Mouse (Mus musculus): ENCODE measurements around the gene Mylk.

Gene Mylk

DNA sequence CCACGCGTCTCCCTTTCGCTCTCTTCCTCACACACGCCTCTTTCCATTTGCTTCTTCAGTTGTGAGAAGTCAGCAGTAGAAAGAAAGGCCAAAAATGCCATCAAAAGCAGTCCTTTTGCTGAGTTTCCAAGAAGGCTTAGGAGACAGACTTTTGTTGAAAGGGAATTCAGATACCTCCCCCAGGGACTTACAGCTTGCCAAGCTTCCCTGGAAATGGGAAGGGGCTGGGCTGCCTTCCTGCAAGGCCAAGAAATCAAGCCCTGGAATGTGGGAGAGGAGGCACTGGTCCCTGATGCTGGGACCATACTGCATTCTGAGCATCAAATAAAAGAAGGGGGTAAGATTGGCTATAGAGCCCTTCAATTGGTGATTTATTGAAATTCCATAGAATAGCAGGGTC is 159.9 kb downstream of the Mylk start:
- DNase-seq = no peak

DNA sequence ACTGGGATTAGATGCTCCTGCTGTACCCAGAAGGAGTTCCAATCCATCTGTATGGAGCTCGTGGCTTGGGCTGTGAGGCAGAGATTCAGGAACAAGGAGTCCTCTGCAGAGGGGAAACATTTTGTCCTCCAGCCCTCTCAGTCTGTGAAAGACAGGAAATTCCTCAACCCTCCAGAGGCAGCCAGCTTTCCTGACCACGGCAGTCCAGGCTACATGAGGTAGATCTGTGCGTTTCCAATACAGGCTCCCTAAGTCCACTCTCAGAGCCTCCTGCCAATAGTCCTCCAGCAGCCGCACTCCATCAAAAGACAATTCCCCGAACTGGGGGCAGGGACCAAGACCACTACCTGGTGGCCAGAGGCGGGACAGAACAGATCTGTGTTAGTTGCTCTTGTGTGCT is 164.4 kb downstream of the Mylk start:
- DNase-seq = no peak

GRCm38 (mm10) chr16:34917373-34917900 is 172.4 kb downstream of the Mylk start:
- DNase-seq = no peak

DNA sequence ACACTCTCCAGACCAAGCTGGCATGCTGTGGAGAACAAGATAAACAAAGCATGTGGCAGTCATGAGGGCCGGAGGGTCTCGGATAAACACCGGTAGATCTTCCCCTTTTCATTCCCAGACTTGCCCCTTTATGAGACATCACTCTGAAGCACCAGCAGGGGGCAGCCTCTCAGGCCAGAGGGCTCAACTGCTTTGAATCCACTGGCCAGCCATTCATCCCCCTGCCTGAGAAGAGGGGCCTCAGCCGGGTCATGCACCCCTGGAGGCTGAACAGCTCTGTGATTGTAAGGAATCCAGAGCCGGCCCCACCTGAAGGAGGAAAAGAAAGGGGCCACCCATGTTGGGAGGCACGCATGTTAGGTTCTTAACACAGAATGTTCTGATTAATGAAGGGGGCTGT is 175.2 kb downstream of the Mylk start:
- DNase-seq = peak; percentile 84

- DNase-seq = no peak
Observed at GRCm38 (mm10) chr16:34920868-34921267, 175.9 kb downstream of the Mylk start.

GRCm38 (mm10) chr16:34921319-34921718 is 176.3 kb downstream of the Mylk start:
- no peak for DNase-seq

DNA sequence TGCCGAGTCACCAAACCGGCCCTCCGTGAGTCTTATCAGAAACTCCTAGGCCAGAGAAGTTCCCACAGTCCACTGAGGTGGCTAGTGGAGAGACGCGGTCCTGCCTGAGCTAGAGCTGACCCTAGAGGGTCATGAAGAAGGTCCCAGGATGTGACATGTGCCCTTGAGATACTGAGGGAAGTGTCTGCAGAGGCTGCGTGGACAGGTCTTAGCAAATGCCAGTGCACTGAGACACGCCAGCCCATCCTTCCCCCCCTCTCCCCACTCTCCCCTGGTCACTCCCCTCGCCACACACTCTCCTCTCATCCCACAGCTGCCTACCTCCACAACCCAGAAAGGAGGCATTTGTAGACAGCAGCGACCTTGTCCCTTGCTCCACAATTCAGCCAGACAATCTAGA is 178.6 kb downstream of the Mylk start:
- DNase-seq = no peak

GRCm38 (mm10) chr16:34924324-34924723 is 179.3 kb downstream of the Mylk start:
- no peak for DNase-seq

DNA sequence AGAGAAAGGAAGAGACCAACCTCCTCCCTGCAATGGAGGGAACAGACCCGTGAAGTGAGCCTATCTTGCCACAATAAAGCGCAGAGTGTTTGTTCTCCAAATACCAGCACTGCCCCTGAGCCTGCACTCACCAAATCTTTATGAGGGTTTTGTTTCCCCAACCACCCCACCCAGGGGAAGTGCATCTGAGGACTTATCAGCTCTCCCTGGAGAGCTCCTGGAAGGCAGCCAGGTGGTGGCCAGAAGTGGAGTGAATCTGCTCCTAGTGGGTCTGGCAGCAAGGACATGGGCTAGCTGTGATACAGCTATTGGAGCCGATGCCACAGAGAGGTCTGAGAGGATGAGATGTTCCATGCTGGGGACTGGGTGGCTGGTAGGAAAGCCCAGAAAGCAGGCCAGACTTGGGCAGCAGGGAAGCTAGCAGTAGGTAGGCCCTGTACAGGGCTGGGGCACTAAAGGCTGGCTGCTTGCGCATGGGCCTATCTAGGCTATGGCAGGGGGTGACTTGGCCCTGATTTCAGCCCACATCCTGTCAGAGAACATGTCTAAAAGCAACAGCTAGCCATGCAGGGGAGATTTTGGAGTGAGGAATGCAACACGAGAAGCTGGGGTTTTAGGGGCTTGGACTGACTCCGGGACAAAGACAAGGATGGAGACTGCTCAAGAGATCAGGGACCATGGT is 180.1 kb downstream of the Mylk start:
- no peak for DNase-seq

- no peak for DNase-seq
Observed at GRCm38 (mm10) chr16:34926531-34927435, 181.8 kb downstream of the Mylk start.

GRCm38 (mm10) chr16:34929686-34930085 is 184.7 kb downstream of the Mylk start:
- DNase-seq = no peak

DNA sequence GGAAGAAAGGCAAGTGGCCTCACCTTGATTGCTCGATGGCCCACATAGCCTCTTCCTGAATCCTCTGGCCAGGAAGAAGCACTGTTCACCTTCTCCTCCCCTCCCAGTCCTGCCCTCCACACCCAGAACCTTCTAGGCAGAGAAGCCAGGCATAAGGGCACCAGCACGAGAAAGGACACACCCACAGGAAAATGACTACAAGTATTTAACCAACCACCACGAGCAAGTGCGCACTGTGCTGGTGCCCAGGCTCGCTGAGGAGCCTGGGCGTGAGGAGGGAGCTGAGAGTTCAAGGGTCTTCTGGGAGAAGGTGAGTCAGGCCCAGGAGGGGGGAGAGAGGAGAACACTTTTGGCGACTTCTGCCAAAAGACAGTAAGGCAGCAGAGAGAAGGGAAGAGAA is 185.1 kb downstream of the Mylk start:
- no peak for DNase-seq

GRCm38 (mm10) chr16:34931306-34931705 is 186.3 kb downstream of the Mylk start:
- no peak for DNase-seq

DNA sequence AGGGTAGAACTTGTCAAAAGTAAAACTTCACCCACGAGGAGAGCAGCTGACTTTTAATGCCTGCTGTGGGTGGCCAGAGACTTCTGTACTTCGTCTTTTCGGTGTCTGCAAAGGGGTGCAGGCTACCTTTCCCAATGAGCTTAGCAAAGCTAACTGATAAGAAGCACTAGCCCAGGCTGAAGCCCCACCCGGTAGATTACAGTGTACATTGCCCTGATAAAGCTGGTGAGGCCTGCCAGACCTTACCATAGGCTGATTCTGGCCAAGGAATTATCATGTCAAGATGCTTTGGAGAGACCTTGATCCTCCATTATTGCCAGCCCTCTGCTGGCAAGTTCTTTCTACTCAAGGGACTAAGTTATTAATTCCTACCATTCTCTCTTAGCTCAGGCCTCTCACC is 188.2 kb downstream of the Mylk start:
- DNase-seq = no peak

GRCm38 (mm10) chr16:34934486-34934885 is 189.5 kb downstream of the Mylk start:
- peak; percentile 29 for DNase-seq

DNA sequence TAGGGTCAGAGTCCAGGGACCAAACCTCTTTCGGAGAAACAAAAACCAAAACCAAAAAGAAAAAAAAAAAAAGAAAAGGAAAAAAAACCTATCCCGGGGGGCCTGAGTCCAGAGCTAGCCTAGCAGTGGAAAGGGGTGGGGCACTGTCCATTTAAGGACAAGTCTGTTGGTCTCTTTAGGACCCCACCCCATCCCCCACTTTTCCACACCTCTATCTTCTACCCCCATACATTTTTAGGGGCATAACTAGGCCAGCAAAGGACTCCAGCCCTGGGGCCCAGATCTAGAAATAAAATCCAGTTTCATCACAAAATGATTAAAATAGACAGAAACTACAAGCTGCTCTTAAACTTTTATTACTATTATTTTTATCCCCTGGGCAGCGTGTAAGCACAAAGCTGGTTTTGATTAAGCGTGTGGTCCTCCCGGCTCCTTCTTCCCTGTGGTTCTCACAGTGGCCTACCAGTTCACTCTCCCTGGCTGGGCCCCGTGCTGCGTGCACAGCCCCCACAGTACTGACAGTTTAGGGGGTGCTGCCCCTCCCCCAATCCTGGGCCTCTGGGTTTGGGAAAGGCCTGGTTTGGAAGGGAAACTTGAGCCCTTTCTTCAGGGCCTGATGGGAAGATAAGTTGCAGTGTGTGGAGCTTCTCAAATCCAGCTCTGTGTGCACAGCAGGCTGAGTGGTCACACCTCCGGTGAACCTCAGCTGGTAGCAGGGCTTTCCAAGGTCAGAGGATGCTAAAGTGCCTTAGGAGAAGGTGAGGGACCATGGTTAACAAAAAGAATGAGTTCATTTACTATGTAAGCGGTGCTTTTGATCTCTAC is 190.7 kb downstream of the Mylk start:
- DNase-seq = no peak

DNA sequence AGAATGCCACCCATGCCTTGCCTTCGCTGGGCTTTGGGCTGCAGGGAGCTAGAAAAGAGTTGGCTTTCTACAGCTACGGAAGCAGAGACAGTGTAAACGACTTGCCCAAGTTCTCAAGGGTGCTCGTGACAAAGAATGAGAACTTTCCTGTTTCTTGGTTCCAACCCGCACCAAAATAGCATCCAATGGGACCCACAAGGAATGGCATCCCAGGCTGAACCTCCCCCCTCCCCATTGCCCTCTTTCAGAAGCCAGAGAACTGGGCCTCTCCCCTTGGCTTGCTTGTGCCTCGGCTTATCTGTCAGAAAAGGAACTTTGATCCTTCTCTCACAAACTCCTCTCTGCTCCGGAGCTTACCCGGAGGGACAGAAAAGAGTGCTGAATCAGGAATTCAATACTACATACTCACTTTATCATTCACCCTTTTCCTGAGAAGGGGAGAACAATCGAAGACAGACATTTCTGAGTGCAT is 191.4 kb downstream of the Mylk start:
- no peak for DNase-seq

DNA sequence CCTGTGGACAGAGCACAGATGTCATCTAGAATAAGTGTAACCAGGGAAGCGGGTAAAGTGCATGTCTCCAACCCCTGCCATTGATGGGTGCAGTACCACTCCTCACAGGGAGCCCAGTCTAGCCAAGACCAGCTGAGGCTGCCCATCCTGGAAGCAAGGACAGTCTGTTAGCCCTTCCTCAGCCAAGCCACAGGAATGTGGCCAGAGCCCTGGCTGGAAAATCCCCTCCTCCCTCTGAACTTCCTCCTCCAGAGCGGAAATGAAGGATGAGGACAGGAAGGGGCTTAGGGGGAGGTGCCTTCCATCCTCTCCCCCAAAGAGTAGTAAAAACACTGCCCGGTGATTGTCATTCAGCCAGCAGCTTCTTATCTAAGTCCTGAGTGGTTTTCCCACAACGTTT is 192.6 kb downstream of the Mylk start:
- DNase-seq = peak; percentile 42

GRCm38 (mm10) chr16:34938248-34938647 is 193.2 kb downstream of the Mylk start:
- DNase-seq = no peak

- no peak for DNase-seq
Observed at GRCm38 (mm10) chr16:34939951-34940350, 194.9 kb downstream of the Mylk start.

- no peak for DNase-seq
Observed at GRCm38 (mm10) chr16:34940363-34940762, 195.4 kb downstream of the Mylk start.

DNA sequence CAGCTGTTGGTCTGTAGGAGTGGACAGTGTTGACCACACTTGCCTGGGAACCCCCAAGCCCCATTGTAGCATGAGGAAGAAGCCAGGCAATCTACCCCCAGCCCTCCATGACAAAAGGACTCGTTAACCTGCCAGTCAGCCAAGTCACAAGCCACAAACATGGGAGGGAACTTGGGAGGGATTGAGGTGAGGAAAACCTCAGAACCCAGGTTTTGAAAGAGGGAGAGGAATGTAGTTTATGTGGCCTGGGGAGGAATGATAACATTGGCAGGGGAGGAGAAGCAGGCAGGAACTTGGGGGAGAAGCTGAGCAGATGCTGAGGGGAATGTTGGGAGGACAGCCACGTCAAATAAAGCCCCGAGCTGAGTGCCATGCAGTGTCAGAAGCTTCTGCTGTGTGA is 196.9 kb downstream of the Mylk start:
- no peak for DNase-seq

DNA sequence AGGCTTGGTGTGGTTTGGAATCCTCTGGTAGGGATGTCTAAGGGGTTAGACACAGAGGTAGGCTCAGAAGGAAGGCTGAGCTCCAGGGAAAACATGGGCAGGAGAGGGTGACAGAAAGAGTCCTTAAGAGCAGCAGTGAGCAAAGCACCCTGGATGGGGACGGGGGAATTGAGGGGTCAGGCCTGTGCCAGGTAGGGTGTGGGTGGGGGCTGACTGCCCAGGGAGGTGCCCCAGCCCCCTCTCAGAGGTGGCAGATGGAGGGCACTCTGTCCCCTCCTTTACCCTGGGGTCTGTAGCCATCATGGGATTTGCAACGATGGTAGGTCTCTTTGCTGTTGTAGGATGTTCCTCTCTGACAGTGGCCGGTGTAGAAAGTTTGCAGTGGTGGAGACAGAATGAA is 201.3 kb downstream of the Mylk start:
- no peak for DNase-seq
